Comparison of ENCODE assay signal across 27 mouse cellular contexts in genomic region chr4:21321769-21322168, GRCm38 (mm10).
"Had no signal": no experiment of that assay in that cellular context is flagged by ENCODE, and none has a peak within 500 bp of the region (broad histone marks: within the 10 kb centered on the region; RNA-seq: fewer than 3 reads in every experiment).

No protein-coding gene starts in this region.

- H3K4me1 ChIP-seq: heart, embryonic 13.5 days; heart, embryonic 15.5 days; hindbrain, embryonic 13.5 days; hindbrain, embryonic 15.5 days; kidney, embryonic 15.5 days; limb, embryonic 10.5 days; limb, embryonic 12.5 days; liver, embryonic 13.5 days; liver, embryonic 15.5 days had no signal

- DNase-seq: gastrocnemius, postnatal 14 days; gastrocnemius, postnatal 36 days; heart, adult 11 months; heart, adult 2 months; heart, postnatal 14 days; heart, postnatal 36 days; kidney, adult 11 months; kidney, adult 2 months; kidney, adult 9 months; kidney, postnatal 14 days; kidney, postnatal 36 days; layer of hippocampus, adult 9-11 months; liver; liver, embryonic 13.5 days had no signal

- H3K9ac ChIP-seq: heart, embryonic 13.5 days; heart, embryonic 15.5 days; hindbrain, embryonic 13.5 days; hindbrain, embryonic 15.5 days; kidney, embryonic 15.5 days; limb, embryonic 12.5 days; liver, embryonic 13.5 days; liver, embryonic 15.5 days had no signal

- H3K36me3 ChIP-seq: heart, embryonic 13.5 days; heart, embryonic 15.5 days; hindbrain, embryonic 13.5 days; hindbrain, embryonic 15.5 days; kidney, embryonic 15.5 days; limb, embryonic 10.5 days; limb, embryonic 12.5 days; liver, embryonic 13.5 days; liver, embryonic 15.5 days had no signal

- H3K4me3 ChIP-seq: heart, adult 2 months; heart, embryonic 13.5 days; heart, embryonic 15.5 days; hindbrain, embryonic 13.5 days; hindbrain, embryonic 15.5 days; kidney, embryonic 15.5 days; limb, embryonic 10.5 days; limb, embryonic 12.5 days; liver, embryonic 13.5 days; liver, embryonic 15.5 days had no signal

- H3K4me2 ChIP-seq: heart, embryonic 11.5 days; heart, embryonic 13.5 days; heart, embryonic 15.5 days; hindbrain, embryonic 13.5 days; hindbrain, embryonic 15.5 days; kidney, embryonic 15.5 days; limb, embryonic 12.5 days; liver, embryonic 11.5 days; liver, embryonic 13.5 days; liver, embryonic 15.5 days had no signal

- H3K9me3 ChIP-seq: heart, embryonic 13.5 days; heart, embryonic 15.5 days; hindbrain, embryonic 13.5 days; hindbrain, embryonic 15.5 days; kidney, embryonic 15.5 days; limb, embryonic 10.5 days; limb, embryonic 12.5 days; liver, embryonic 13.5 days; liver, embryonic 15.5 days had no signal

- ATAC-seq: hindbrain, postnatal 0 days; intestine, embryonic 16.5 days had no signal

- H3K27ac ChIP-seq: heart, adult 2 months; heart, embryonic 13.5 days; heart, embryonic 15.5 days; hindbrain, embryonic 13.5 days; hindbrain, embryonic 15.5 days; hindbrain, postnatal 0 days; kidney, embryonic 15.5 days; kidney, postnatal 0 days; limb, embryonic 10.5 days; limb, embryonic 12.5 days; liver, embryonic 13.5 days; liver, embryonic 15.5 days had no signal

- H3K27me3 ChIP-seq: heart, embryonic 13.5 days; heart, embryonic 15.5 days; hindbrain, embryonic 13.5 days; hindbrain, embryonic 15.5 days; kidney, embryonic 15.5 days; limb, embryonic 12.5 days; liver, embryonic 13.5 days; liver, embryonic 15.5 days had no signal
